Mouse (Mus musculus) hindbrain, postnatal 0 days (tissue): Measurements from ENCODE around the gene Olfr56. TPM values are rescaled to one million over a fixed set of nuclear protein-coding genes. Genes with fewer than 3 reads are reported as not detected.
"Not testable (repeated sequence)": the region's sequence is repeated elsewhere in the genome, so short reads cannot be mapped to it uniquely, and the experiment has no call there.

Experiments used
- ATAC-seq: fragments of 200-750 bp; cut with Nextera tagmentation; 2 replicates; pipeline ENCODE4 v1.8.0; 2017; ENCODE audit warnings: mild to moderate bottlenecking, moderate TSS enrichment, moderate library complexity
- DNase-seq: peaks from one replicate; pipeline ENCODE4 v3.0.0-alpha.2; 2015; ENCODE audit warnings: low spot score
- H3K27ac ChIP-seq: fragments of 300-500 bp; sonication (generic); 2 replicates; pipeline ENCODE4 v1.5.1; 2014; ENCODE audit warnings: mild to moderate bottlenecking
- H3K27me3 ChIP-seq: fragments of 300-500 bp; sonication (generic); 2 replicates; pipeline ENCODE4 v1.6.1; 2014; ENCODE audit warnings: low read length, mixed read lengths; ENCODE audit not compliant: insufficient read depth
- H3K36me3 ChIP-seq: fragments of 300-500 bp; sonication (generic); 2 replicates; pipeline ENCODE4 v1.6.1; 2014; ENCODE audit warnings: low read length, mixed read lengths; ENCODE audit not compliant: insufficient read depth
- H3K4me1 ChIP-seq: fragments of 300-500 bp; sonication (generic); 2 replicates; pipeline ENCODE4 v1.6.1; 2014; ENCODE audit warnings: antibody characterized with exemption, low read length, mixed read lengths; ENCODE audit not compliant: insufficient read depth
- H3K4me2 ChIP-seq: fragments of 300-500 bp; sonication (generic); 2 replicates; pipeline ENCODE4 v1.6.1; 2014; ENCODE audit warnings: low read depth, mild to moderate bottlenecking, low read length, moderate library complexity, mixed read lengths
- H3K4me3 ChIP-seq: fragments of 300-500 bp; sonication (generic); 2 replicates; pipeline ENCODE4 v1.5.1; 2014; ENCODE audit warnings: low read length
- H3K9ac ChIP-seq: fragments of 300-500 bp; sonication (generic); replicated peaks from 2 replicates; pipeline ENCODE4 v1.6.1; 2014; ENCODE audit warnings: mild to moderate bottlenecking, low read length, moderate library complexity, mixed read lengths
- H3K9me3 ChIP-seq: fragments of 300-500 bp; sonication (generic); 2 replicates; pipeline ENCODE4 v1.6.1; 2016; ENCODE audit warnings: low read length, mixed read lengths
- WGBS: fragments of 180-500 bp; shearing (Covaris S2); extraction: QIAGEN DNeasy Blood & Tissue Kit; methylation state at CpG from one replicate; pipeline ENCODE4 v1.1.7; 2014; 5-methylcytosine and 5-hydroxymethylcytosine counted together
- polyA plus RNA-seq: library from polyadenylated mRNA; unstranded; fragments of >200 nt; fragmentation: Nextera tagmentation; extraction: Ambion mirVana; gene quantifications from 2 replicates; pipeline ENCODE4 v1.2.1, GENCODE M21; 2015
- total RNA-seq: library from RNA; depleted of rRNA; stranded (reverse); fragments of >200 nt; gene quantifications from 2 replicates; pipeline ENCODE4 v1.2.3, GENCODE M21; 2014; rRNA removed

Gene Olfr56
- total RNA-seq = 0.16 TPM in 1 of 2 replicates, not detected in the other
- polyA plus RNA-seq = 0.08 TPM in 1 of 2 replicates, not detected in the other

GRCm38 (mm10) chr11:48978240-48978939 is at the start of gene Olfr56:
Olfr56 (plus strand) TSS chr11:48978889.
- not testable (repeated sequence) for H3K4me2 ChIP-seq, H3K4me3 ChIP-seq, ATAC-seq, H3K4me1 ChIP-seq, H3K9me3 ChIP-seq, H3K27ac ChIP-seq, H3K27me3 ChIP-seq, H3K36me3 ChIP-seq, H3K9ac ChIP-seq, DNase-seq
- WGBS = no CpG with 5 or more reads among the region's 1 CpGs

GRCm38 (mm10) chr11:48933422-48933821 is 45.3 kb upstream of the Olfr56 start:
- not testable (repeated sequence) for H3K4me1 ChIP-seq, H3K27me3 ChIP-seq, H3K4me3 ChIP-seq, H3K36me3 ChIP-seq, DNase-seq, H3K9me3 ChIP-seq, ATAC-seq, H3K9ac ChIP-seq, H3K27ac ChIP-seq, H3K4me2 ChIP-seq
- 81% methylated on average over 1 of the region's 1 CpGs for WGBS

DNA sequence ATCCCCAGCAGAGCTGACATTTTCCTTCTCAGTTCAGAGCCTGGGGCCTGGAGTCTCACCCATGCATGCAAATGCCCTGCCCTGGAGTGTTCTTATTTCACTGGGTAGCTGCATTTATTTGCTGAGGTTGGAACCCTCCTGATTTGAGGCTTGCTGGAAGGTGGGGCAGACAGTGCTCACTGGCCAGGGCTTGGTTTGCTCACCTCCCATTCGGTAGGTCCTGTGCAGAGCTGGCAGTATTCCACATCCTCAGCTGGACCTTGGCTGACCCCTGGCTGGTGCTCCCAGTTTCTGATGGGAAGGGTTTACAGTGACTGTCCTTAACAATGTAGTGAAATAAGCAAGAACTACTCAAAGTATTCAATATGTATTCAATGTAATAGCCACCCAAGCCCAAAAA is 44.8 kb upstream of the Olfr56 start:
- not testable (repeated sequence) for DNase-seq, H3K27me3 ChIP-seq, H3K36me3 ChIP-seq, H3K4me1 ChIP-seq, H3K27ac ChIP-seq, ATAC-seq, H3K9ac ChIP-seq, H3K9me3 ChIP-seq, H3K4me2 ChIP-seq, H3K4me3 ChIP-seq
- 60% methylated on average over 1 of the region's 1 CpGs for WGBS

- not testable (repeated sequence) for DNase-seq, H3K4me2 ChIP-seq, H3K9ac ChIP-seq, H3K4me1 ChIP-seq, ATAC-seq, H3K36me3 ChIP-seq, H3K27me3 ChIP-seq, H3K27ac ChIP-seq, H3K9me3 ChIP-seq, H3K4me3 ChIP-seq
- whole genome bisulfite sequencing = no CpG with 5 or more reads among the region's 3 CpGs
Measured at GRCm38 (mm10) chr11:48935291-48935690, 43.4 kb upstream of the Olfr56 start.

DNA sequence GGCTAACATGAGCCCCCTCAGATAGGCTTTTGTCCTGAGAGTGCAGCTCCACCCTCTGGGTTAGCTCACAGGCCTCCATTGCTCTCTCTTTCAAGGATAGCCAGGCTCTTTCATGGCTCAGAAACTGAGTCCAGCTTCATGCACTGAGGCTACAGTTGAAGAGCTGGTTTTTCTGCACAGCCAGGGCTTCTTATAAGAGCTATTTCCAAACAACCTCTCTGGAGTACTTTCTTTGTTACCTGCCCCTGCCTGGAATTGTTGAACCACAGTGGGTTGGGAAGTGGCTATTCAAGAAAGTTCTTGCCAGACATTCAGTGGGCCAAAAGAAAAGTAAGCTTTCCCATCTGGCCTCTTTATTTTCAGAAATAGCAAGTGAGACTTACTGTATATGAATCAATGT is 39.4 kb upstream of the Olfr56 start:
- not testable (repeated sequence) for ATAC-seq, H3K4me1 ChIP-seq, DNase-seq, H3K27me3 ChIP-seq, H3K4me3 ChIP-seq, H3K9me3 ChIP-seq, H3K9ac ChIP-seq, H3K27ac ChIP-seq, H3K4me2 ChIP-seq, H3K36me3 ChIP-seq

GRCm38 (mm10) chr11:48946090-48946489 is 32.6 kb upstream of the Olfr56 start, which contains the start of gene Psme2b:
Psme2b (minus strand) TSS chr11:48946190.
- 95% methylated on average over 6 of the region's 6 CpGs for WGBS
- H3K27me3 ChIP-seq, H3K9ac ChIP-seq, H3K4me1 ChIP-seq, H3K36me3 ChIP-seq, ATAC-seq, H3K4me2 ChIP-seq, DNase-seq, H3K9me3 ChIP-seq, H3K4me3 ChIP-seq, H3K27ac ChIP-seq: not testable (repeated sequence)

- H3K4me2 ChIP-seq, H3K36me3 ChIP-seq, H3K9me3 ChIP-seq, ATAC-seq, H3K4me3 ChIP-seq, H3K27me3 ChIP-seq, H3K4me1 ChIP-seq, H3K9ac ChIP-seq, H3K27ac ChIP-seq, DNase-seq: not testable (repeated sequence)
- whole genome bisulfite sequencing = no CpG with 5 or more reads among the region's 1 CpGs
Measured at GRCm38 (mm10) chr11:48974686-48975085, 4.0 kb upstream of the Olfr56 start.

- H3K4me1 ChIP-seq, H3K27ac ChIP-seq, H3K36me3 ChIP-seq, ATAC-seq, DNase-seq, H3K4me3 ChIP-seq, H3K4me2 ChIP-seq, H3K9ac ChIP-seq, H3K9me3 ChIP-seq, H3K27me3 ChIP-seq: not testable (repeated sequence)
- no CpG with 5 or more reads among the region's 3 CpGs for WGBS
Measured at GRCm38 (mm10) chr11:48979251-48979650, 562 bp downstream of the Olfr56 start, which contains the start of gene 9930111J21Rik1. 9930111J21Rik1 (minus strand) TSS chr11:48979398.

DNA sequence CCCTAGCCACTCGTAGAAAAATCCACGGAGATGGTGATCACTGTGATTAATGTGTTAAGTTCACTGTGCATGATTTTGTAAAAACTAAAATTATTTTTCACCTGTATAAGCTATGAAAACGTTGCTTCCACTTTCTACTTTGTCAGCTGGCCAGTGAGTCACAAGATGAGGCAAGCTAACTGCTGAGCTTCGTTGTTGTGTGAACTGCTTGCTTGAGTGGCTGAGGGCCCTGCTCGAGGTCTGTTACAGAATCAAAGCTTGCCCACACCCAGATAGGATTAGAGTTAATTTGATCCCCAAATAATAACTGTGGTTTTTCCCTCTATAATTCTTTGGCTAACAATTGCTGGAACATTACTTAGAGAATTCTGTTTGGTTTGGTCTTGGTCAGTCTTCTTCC is 1.4 kb downstream of the Olfr56 start:
- not testable (repeated sequence) for H3K4me2 ChIP-seq, ATAC-seq, H3K4me1 ChIP-seq, H3K27me3 ChIP-seq, H3K9ac ChIP-seq, H3K27ac ChIP-seq, DNase-seq, H3K36me3 ChIP-seq, H3K4me3 ChIP-seq, H3K9me3 ChIP-seq
- no CpG with 5 or more reads among the region's 5 CpGs for WGBS

DNA sequence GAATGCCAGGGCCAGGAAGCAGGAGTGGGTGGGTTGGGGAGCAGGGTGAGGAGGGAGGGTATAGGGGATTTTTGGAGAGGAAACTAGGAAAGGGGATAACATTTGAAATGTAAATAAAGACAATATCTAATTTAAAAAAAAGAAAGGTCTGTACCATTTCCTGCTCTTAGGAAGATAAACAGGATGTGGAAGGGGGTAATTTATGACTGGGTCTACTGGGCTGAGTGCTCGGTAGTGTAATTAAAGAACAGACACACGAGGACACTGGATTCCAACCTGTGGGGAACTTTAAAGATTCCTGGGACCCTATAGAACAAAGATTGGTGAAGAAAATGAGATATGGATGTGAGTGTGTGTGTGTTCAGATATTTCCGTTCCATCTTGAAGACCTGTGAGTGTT is 4.2 kb downstream of the Olfr56 start:
- not testable (repeated sequence) for H3K36me3 ChIP-seq, H3K4me1 ChIP-seq, H3K4me2 ChIP-seq, H3K9ac ChIP-seq, H3K9me3 ChIP-seq, ATAC-seq, H3K27me3 ChIP-seq, H3K27ac ChIP-seq, H3K4me3 ChIP-seq, DNase-seq
- WGBS = no CpG with 5 or more reads among the region's 3 CpGs
